Mouse (Mus musculus): ENCODE measurements around the gene Prpf40b.

DNA sequence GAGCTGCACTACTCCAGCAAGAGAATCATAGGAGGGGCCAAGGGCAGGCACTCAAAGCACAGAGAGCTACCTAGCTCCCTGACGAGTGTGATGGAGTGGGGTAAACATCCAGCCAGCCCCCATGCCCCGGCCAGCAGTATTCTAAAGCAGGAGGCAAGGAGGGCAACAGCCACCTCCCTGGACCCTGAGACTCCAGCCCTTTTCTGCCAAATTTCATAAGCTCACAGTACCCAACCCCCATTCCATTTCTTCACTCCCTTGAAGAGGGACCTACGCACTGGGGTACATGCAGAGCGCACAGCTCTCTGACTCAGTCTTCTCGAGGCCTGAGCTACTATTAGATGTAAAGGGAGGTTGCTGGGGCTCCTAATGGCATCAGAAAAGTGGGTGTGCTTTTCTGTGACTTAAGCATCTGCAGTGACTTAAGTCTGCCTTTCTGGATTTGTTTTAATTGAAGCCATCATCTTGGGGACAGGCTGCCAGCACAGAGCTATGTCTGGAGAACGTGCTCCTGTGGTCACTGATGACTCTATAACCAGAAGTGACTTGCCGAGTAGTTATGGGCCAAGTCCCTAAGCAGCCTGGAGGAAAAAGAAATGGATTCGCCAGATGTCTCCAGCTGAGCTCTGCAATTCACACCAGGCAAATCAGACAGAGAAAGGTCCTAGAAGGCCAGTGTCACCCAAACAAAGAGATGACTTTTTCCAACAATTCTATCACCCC lies 49.4 kb downstream of the Prpf40b start:
- TF ChIP-seq CTCF (IDR thresholded peaks at IDR 0.05; ENCODE audit: low read depth): no peak
- no peak for TF ChIP-seq EP300 (IDR thresholded peaks at IDR 0.05; ENCODE audit: low read depth)
